Mouse (Mus musculus) kidney, adult 11 months (tissue): ENCODE results near the gene 4930442H23Rik.
"Not testable (repeated sequence)": the region's sequence is repeated elsewhere in the genome, so short reads cannot be mapped to it uniquely, and the experiment has no call there.

Source experiments
- DNase-seq: peaks from one replicate; pipeline ENCODE4 v3.0.0; 2022

Gene 4930442H23Rik

GRCm38 (mm10) chr10:81176466-81177271 lies 7.0 kb downstream of the 4930442H23Rik start, which contains the start of gene Eef2:
Gene Eef2, plus strand, starts transcription at chr10:81176631.
- DNase-seq = peak; percentile 63

GRCm38 (mm10) chr10:81175936-81176465 lies 7.6 kb downstream of the 4930442H23Rik start:
- peak; percentile 99 for DNase-seq

- DNase-seq = not testable (repeated sequence)
These were observed 8.3 kb downstream of the 4930442H23Rik start for GRCm38 (mm10) chr10:81175345-81175701.

GRCm38 (mm10) chr10:81174617-81175344 lies 8.9 kb downstream of the 4930442H23Rik start:
- DNase-seq = peak; percentile 82

DNA sequence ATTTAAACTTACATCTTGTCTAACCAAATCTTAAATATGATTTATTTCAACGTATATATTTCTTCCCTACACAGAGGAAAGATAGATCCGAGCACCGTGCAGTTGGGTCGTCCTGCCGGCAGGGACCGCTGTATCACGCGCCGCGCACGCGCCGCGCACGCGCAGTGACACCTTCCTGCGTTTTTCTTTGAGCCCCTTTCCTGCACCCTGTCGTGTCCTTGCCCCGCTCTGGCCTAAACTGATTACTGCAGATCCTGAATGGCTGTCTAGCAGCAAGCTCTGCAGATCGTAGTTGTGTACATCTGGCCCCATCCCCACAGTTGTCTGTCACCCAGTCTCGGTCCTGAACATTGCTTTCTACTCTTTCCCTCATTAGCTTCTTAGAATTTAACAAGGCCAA lies 10.5 kb downstream of the 4930442H23Rik start:
- DNase-seq = peak; percentile 72

DNA sequence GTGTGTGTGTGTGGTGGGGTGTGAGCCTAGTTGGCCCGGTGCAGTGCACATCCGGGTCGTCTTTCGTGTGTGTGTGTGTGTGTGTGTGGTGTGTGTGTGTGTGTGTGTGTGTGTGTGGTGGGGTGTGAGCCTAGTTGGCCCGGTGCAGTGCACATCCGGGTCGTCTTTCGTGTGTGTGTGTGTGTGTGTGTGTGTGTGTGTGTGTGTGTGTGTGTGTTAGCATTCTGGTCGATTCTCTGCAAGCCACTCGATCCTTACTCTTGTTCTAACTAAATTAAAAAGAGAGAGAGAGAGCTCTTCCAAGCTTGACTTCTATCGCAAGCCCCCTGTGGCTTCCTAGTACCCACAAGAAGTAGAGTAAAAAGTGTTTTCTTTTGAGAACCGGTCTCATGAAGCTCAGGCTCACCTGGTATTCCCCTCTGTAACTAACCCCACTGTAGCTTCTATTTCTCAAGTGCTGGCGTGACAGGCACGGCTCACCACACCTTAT lies 14.2 kb downstream of the 4930442H23Rik start:
- DNase-seq = not testable (repeated sequence)

DNA sequence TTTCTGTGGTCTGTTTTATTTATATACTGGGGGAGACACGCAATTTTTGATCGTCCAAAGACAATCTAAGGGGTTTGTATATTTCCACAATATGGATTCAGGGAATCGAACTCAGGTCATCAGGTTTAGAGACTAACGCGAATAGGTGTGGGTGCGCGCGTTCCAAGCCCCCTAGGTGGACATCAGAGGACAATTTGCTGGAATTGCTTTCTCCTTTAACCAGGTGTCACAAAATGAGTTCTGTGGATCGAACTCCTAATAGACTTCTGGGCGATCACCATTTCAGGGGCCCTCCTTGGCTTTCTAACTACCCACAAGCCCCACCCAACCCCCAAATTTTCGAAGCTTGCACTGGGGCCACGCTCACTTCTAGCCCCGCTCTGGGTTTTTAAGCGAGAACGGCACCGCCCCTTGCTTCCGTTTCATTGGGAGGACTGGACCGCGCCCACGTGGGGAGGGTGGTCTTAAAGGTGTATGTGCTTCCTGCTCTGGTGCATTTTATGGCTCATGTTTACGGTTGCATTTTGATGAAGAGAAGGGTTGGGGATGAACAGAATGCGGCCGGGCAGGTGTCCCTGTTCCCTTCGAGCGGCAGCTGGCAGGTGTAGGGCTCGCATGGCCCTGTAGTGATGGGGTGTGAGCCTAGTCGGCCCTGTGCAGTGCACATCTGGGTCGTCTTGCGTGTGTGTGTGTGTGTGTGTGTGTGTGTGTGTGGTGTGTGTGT lies 15.0 kb downstream of the 4930442H23Rik start:
- DNase-seq = peak; percentile 89

- no peak for DNase-seq
These were observed 15.6 kb downstream of the 4930442H23Rik start for GRCm38 (mm10) chr10:81168087-81168431.

DNA sequence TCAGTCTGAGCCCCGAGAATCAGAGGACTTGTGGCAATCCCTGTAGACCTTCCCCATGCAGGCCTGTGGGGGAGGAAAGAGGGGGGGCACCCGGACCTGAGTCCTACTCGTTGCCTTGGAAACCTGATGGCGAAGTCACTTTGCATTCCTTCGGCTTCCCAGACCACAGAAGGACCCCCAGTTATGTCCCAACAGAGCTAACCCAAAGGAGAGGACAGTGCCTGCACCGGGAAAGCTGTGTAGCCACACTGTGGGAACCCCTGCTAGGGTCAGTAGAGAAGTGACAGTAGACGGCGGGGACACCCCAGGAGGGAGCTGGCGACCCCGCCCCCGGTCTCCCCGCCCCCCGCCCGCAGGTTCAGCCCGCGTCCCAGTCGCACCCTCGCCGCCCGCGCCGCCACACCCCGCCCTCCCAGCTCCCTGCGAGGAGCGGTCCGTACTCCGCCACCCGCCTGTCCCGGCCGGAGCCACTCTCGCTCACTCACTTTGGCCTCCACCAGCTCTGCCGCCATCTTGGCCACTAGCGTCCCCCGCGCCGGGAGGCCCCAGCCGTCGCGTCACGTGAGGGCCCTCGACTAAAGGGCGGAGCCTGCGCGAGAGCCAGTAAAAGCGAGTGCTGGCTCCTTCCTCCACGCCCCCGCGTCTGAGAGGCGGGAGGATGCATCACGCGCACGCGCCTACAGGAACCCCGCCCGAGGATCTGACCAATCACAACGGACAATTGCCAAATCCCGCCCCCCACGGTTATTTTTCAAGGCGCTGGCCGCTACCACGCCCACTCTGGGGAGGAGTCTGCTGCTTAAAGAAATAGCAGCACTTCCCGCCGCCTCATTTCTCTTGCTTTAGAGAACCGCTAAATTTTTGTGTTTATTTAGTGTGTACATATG lies 16.2 kb downstream of the 4930442H23Rik start, which contains the start of gene Pias4:
Gene Pias4, minus strand, starts transcription at position 724 of the 887 bp plus-strand sequence.
- peak; percentile 100 for DNase-seq

DNA sequence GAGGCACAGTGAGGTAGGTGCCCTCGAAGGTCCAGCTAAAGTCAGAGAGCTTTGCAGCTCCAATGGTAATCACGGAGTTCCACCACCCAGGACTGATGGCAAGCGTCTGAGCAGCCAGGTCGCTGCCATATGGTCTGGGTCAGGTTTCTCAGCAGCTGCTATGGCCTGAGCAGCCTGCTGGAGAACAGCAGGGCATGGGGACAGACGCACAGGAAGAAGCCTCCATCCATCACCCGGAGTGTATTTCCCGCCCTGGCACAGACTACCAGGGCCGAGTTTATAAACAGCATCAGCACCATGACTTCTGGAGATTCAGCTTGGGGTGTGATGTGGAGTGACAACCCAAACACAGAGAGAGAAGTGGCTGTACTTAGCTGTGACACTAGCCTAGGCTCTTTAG lies 18.5 kb downstream of the 4930442H23Rik start:
- no peak for DNase-seq

GRCm38 (mm10) chr10:81162318-81162652 lies 21.4 kb downstream of the 4930442H23Rik start:
- DNase-seq = no peak

DNA sequence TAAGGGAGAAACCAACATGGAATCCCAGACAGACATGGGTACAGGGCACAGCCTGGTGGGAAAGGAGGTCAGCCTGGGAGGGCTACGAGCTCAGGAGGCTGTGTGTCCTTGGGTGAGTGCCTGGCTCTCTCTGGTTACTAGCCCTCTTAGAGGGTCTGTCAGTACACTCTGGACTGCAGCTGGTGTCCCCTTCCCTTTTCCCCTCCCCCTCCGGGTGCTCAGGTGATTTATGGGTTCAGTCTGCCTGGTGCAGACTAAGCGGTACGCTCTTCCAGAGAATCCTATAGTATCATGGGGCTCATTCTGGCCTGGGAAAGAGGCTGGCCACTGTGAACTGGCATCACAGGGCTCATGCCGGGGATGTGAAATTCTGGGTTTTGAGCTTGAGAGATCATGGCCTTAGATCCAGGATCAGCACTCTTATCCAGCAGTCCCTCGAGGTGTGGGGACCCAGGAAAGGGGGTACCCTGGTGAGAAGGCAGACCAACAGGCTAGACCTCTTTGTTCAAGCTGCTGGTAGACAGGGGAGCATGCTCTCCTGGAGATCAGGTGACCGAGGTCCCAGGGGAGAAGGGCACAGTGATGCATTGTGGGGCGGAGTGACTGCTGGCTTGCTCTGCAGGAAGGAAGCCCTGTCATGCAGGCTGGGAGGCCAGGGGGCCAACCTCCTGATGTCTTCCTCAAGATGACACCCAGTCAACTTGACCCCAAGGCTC lies 21.9 kb downstream of the 4930442H23Rik start:
- peak; percentile 69 for DNase-seq

GRCm38 (mm10) chr10:81154736-81155135 lies 28.9 kb downstream of the 4930442H23Rik start:
- no peak for DNase-seq

DNA sequence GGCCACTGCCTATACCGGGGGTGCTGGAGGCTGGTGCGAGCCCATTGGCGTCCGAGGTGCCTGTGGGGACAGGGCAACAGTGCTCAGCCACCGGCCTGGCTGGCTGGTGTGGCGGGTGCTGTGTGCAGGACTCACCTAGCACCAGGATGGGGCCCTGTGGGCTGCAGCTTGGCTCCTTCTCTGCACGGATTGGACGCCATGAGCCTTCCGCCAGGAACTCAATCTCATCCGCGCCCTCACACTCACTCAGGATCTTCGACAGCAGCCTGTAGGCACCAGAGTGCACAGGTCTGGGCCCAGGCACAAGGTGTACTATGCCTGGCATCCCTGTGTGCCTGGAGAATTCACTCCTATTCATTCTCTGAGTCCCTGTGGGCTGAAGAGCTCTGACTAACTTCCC lies 29.3 kb downstream of the 4930442H23Rik start:
- DNase-seq = no peak

DNA sequence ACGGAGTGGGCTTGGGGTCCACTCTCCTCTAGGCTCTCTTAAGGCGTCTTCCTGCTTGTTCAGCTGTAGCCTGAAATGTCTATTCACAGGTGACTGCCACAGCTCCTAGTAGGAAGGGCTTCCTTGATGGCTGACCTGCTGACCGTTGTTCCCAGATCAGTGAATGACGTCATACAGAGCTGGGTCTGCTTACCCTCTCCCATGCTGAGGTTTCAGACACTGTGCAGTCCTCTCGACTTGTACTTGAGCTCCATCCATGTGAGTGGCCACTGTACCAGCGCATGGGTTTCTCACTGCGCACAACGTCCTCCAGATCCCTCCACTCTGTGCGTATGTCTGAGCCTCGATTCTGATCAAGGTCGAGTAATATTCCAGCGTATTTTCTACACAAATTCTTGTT lies 31.0 kb downstream of the 4930442H23Rik start:
- no peak for DNase-seq

DNA sequence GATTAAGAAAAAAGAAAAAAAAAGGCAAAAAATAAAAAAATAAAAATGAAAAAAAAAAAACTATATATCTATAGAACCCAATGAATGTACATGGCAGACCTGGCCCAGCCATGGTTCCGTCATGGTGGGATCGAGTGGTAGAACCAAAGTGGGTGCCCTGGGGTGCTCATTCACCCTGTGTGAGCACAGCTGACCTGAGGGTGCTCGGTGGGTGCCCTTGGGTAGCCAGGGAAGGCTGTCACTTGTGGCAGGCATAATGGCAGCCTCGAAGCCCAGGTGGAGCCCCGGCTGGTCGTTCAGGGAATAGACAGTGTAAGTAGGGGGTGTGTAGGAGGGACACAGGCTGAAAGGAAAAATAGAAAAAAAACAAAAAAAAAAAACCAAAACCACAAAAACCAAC lies 32.4 kb downstream of the 4930442H23Rik start:
- no peak for DNase-seq

- no peak for DNase-seq
These were observed 37.4 kb downstream of the 4930442H23Rik start for GRCm38 (mm10) chr10:81146296-81146695.

GRCm38 (mm10) chr10:81145778-81146177 lies 37.9 kb downstream of the 4930442H23Rik start:
- no peak for DNase-seq

DNA sequence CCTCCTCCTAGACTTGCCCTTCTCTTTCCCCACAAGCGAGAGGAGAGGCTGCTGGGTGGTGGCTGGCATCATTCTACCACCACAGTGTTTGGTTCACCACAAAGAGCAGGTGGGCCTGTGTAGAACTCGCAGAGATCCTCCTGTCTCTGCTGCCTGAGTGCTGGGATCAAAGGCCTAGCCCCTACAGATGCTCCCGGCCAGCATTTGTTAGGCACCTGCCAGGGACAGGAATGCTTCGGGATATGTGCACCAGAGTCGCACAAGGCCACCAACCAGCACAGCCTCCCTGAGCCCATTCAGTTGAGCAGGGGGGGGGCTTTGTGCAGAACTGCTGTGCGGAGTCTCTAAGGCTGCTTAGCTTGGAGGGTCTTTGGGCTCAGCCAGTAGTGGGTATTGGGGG lies 38.3 kb downstream of the 4930442H23Rik start:
- DNase-seq = no peak

DNA sequence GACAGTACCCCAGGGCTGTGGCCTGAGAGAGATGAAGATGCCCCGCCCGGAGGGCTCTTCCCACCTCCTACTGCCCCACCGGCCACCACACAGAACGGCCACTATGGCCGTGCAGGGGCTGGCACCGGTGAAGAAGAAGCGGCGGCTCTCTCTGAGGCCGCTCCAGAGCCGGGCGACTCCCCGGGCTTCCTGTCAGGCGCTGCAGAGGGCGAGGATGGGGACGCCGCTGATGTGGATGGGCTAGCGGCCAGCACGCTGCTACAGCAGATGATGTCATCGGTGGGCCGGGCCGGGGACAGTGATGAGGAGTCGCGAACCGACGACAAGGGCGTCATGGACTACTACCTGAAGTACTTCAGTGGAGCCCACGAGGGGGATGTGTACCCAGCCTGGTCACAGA lies 39.0 kb downstream of the 4930442H23Rik start:
- DNase-seq = no peak

- no peak for DNase-seq
These were observed 39.7 kb downstream of the 4930442H23Rik start for GRCm38 (mm10) chr10:81143845-81144437.
